Mouse (Mus musculus): ENCODE measurements at regions not wholly inside any gene's neighbourhood (a gene's known extent, or its start where the extent isn't known, plus 50 kb on each side); places are given as distances from the start of the nearest gene placed in this dataset.

DNA sequence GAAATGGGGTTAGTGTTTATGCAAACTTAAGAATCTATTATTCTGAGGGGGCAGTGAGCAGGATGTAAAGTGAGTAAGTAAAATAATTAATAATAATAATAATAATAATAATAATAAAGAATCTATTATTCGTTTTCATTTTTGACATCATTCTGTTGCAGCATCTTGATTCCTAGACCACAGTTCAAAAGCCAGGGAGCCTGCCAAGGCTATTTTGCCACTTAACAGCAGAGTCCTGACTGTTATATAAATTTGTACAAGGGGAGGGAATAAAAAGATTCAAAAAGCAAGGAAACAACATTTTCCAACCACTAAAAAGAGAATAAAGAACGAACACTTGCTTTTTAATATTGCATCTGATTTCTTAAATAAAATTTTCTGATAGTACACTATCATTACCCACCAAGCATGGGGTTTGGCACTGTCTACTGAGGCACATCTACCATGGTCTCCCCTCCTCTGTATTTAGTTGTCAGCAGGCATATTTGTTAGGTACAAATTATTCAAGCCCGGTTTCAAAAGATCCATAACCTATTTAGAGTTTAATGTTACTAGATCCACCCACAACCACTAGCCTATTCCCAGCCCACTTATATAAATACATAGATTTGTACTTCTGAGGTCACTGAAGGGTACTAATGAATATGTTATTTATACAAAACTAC, 228.8 kb upstream of the Zic4 start:
- no peak for TF ChIP-seq CTCF (IDR thresholded peaks at IDR 0.05; ENCODE audit: borderline replicate concordance, insufficient read depth, low read length)
- TF ChIP-seq POLR2A (IDR thresholded peaks at IDR 0.05; ENCODE audit: low read depth, low read length), result no peak

Measured in embryonic fibroblast, embryonic 13.5 days (primary cell).